7 mouse cellular contexts compared by ENCODE assay signal in the genomic region with DNA sequence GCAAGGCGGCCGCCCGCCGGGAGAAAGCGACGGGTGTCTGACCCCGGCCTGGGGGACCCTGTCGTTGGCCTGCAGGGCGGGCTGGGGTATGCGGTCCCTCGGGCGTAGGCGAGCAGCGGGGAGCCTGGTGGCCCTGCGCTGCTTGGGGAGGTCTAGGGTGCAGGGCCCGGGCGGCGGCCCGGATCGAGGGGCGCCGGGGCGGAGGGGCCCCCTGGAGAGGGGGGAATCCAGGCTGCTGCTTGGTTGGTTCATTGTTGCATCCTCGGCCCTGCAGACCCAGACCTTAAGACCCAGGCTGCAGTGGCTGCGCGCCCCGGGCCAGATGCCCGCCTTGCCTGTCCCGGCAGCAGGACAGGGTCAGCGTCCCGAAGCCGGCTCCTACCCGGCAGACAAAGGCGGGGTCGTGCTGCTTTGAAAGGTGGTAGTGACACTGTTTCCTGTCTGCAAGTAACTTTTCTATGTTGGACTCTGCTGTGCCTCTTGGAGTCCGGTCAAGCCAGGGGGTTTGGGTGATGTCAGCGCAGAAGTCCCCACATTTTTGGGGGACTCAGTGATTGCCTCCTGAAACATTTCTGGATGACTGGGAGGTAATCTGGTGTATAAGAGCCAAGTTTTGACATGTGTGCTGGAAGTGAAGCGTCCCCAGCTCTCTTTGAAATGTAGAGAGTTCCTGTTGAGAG.
DNase-seq lines count a peak whose midpoint lies in the region; ATAC-seq and TF ChIP-seq lines count a peak whose summit lies in the region.

No protein-coding gene starts in this region.

- peak overlapping the region; percentile 88 for H3K4me2 ChIP-seq in CH12.LX (ENCODE audit: insufficient read depth, low read depth, poor library complexity, severe bottlenecking)
- peak overlapping the region; percentile 76 for H3K4me2 ChIP-seq in hindbrain, embryonic 12.5 days (replicated peaks)
- peak overlapping the region; percentile 86 for H3K4me2 ChIP-seq in liver, embryonic 11.5 days

- peak; percentile 2; the same call in 1 of the 2 replicates for ATAC-seq in erythroid progenitor cell, adult 5-6 weeks (replicated peaks; ENCODE audit: low FRiP score, poor library complexity, severe bottlenecking)
- ATAC-seq in hindbrain, embryonic 12.5 days (ENCODE audit: low FRiP score) = no peak; the same call in 1 of the 2 replicates
- ATAC-seq in liver, embryonic 11.5 days (replicated peaks; ENCODE audit: low FRiP score) = peak; percentile 65

- TF ChIP-seq RAD21 in CH12.LX (IDR thresholded peaks at IDR 0.05; ENCODE audit: low read depth, low read length) = no peak

- H3K27me3 ChIP-seq in CH12.LX (replicated peaks) = no peaks in the 10 kb centered on the region
- H3K27me3 ChIP-seq in hindbrain, embryonic 12.5 days = no peaks in the 10 kb centered on the region
- H3K27me3 ChIP-seq in liver, embryonic 11.5 days (replicated peaks; ENCODE audit: control insufficient read depth, insufficient read depth, low read length) = no peaks in the 10 kb centered on the region

- 1% methylated on average over 38 of the region's 38 CpGs for WGBS in hindbrain, embryonic 12.5 days
- 2% methylated on average over 37 of the region's 38 CpGs for WGBS in liver, embryonic 11.5 days

- no peak for TF ChIP-seq CTCF in CH12.LX (conservative IDR thresholded peaks at IDR 0.05 in 1 of 2, IDR thresholded peaks at IDR 0.05 in 1 of 2; ENCODE audit: low read depth in 2 of 2, low read length in 2 of 2)

- no peaks in the 10 kb centered on the region for H3K9me3 ChIP-seq in CH12.LX (replicated peaks; ENCODE audit: low read length)
- H3K9me3 ChIP-seq in hindbrain, embryonic 12.5 days (replicated peaks) = no peaks in the 10 kb centered on the region
- no peaks in the 10 kb centered on the region for H3K9me3 ChIP-seq in liver, embryonic 11.5 days (ENCODE audit: control insufficient read depth, low read length)

- H3K36me3 ChIP-seq in CH12.LX (replicated peaks in 1 of 2; ENCODE audit: control insufficient read depth in 1 of 2, insufficient read depth in 1 of 2, low read length in 1 of 2) = peaks cover 0 to 2% of the 10 kb centered on the region in 2 experiments
- H3K36me3 ChIP-seq in hindbrain, embryonic 12.5 days = no peaks in the 10 kb centered on the region
- H3K36me3 ChIP-seq in liver, embryonic 11.5 days (ENCODE audit: control insufficient read depth, insufficient read depth, low read length) = no peaks in the 10 kb centered on the region

- in situ Hi-C loops in CH12.LX (cut with MboI; ENCODE audit: low pct_ligation_motif_present, low pct_unique_long_range_greater_than_20kb, low sequenced_read_pairs) = no loop called here

- H3K4me1 ChIP-seq in CH12.LX (ENCODE audit: control insufficient read depth in 1 of 2, insufficient read depth in 2 of 2) = peaks cover 9 to 29% of the 10 kb centered on the region in 2 experiments; a peak in 3 of 4 replicates
- peaks cover 35% of the 10 kb centered on the region for H3K4me1 ChIP-seq in hindbrain, embryonic 12.5 days
- H3K4me1 ChIP-seq in liver, embryonic 11.5 days (replicated peaks; ENCODE audit: control insufficient read depth, insufficient read depth, low read length) = peaks cover 9% of the 10 kb centered on the region

- H3K79me2 ChIP-seq in CH12.LX (replicated peaks; ENCODE audit: control insufficient read depth, extremely low read depth, insufficient read depth, poor library complexity, severe bottlenecking) = peaks cover 40% of the 10 kb centered on the region

- peak overlapping the region; percentile 74 for H3K9ac ChIP-seq in CH12.LX (ENCODE audit: insufficient read depth, low read depth)
- peak overlapping the region; percentile 97 for H3K9ac ChIP-seq in hindbrain, embryonic 12.5 days
- H3K9ac ChIP-seq in liver, embryonic 11.5 days (ENCODE audit: low read depth, low read length) = peak overlapping the region; percentile 88

- H3K4me3 ChIP-seq in CH12.LX (replicated peaks in 1 of 3; ENCODE audit: low read depth in 2 of 3, low read length in 2 of 3, poor library complexity in 1 of 3) = peak overlapping the region; percentile 71 to 92 (median 81)
- peak overlapping the region; percentile 95 for H3K4me3 ChIP-seq in hindbrain, embryonic 12.5 days
- H3K4me3 ChIP-seq in liver, embryonic 11.5 days (ENCODE audit: low read depth, low read length) = peak overlapping the region; percentile 75

- no peak for TF ChIP-seq EP300 in CH12.LX (IDR thresholded peaks at IDR 0.05; ENCODE audit: low read length)

- H3K27ac ChIP-seq in CH12.LX (ENCODE audit: insufficient read depth, low read depth) = peak overlapping the region; percentile 11; the same call in 1 of the 2 replicates
- H3K27ac ChIP-seq in hindbrain, embryonic 12.5 days = peak overlapping the region; percentile 85
- H3K27ac ChIP-seq in liver, embryonic 11.5 days (ENCODE audit: low read depth, low read length) = peak overlapping the region; percentile 16; the same call in 1 of the 2 replicates

- no peak for DNase-seq in CH12.LX (ENCODE audit: extremely low read depth)
- peak; percentile 20 for DNase-seq in adipocyte (ENCODE audit: low spot score)
- peak; percentile 40 for DNase-seq in liver, embryonic 11.5 days (ENCODE audit: low spot score)
- DNase-seq in neural tube, embryonic 10.5 days (ENCODE audit: extremely low spot score, low spot score) = peak; percentile 70
- peak; percentile 58 for DNase-seq in thymus, postnatal 0 days (ENCODE audit: low spot score)

- dilution Hi-C loops in CH12.LX (cut with MboI; ENCODE audit: extremely low pct_ligation_motif_present, extremely low pct_unique_long_range_greater_than_20kb, low sequenced_read_pairs) = no loop called here

- no peak for TF ChIP-seq POLR2A in CH12.LX (IDR thresholded peaks at IDR 0.05; ENCODE audit: low read depth, low read length)

TF ChIP-seq in CH12.LX, 34 proteins besides CTCF, POLR2A, EP300 and RAD21:
- TF ChIP-seq MEF2A (IDR thresholded peaks at IDR 0.05; ENCODE audit: borderline replicate concordance, low read depth, low read length) (no peak), TCF12 (IDR thresholded peaks at IDR 0.05; ENCODE audit: low read depth, low read length) (0 out of 2 replicates have a peak, but pooled peaks have one; percentile 0), KAT2A (IDR thresholded peaks at IDR 0.05; ENCODE audit: insufficient replicate concordance, low read length) (no peak), ELF1 (IDR thresholded peaks at IDR 0.05; ENCODE audit: low read depth, low read length) (0 out of 2 replicates have a peak, but pooled peaks have one; percentile 4)
TF ChIP-seq in CH12.LX: peak in this region for 2.

Comparison
In these comparisons a context has a peak if more than half of its experiments do, and no peak if none do; other contexts are left out.
1. H3K27ac ChIP-seq: peak in every context shown above with its lines; median percentile 85 in hindbrain, embryonic 12.5 days; 16 in liver, embryonic 11.5 days; 11 in CH12.LX.